Mouse (Mus musculus) spleen, embryonic (tissue): Measurements from ENCODE around the gene Slc22a17.

Experiments
- CTCF ChIA-PET: fragments of 350-600 bp; sonication (Branson Sonifier 250); formaldehyde crosslinking; loops from one replicate; lab custom pipeline; 2022; lab: Charles Lee

Slc22a17 gene

DNA sequence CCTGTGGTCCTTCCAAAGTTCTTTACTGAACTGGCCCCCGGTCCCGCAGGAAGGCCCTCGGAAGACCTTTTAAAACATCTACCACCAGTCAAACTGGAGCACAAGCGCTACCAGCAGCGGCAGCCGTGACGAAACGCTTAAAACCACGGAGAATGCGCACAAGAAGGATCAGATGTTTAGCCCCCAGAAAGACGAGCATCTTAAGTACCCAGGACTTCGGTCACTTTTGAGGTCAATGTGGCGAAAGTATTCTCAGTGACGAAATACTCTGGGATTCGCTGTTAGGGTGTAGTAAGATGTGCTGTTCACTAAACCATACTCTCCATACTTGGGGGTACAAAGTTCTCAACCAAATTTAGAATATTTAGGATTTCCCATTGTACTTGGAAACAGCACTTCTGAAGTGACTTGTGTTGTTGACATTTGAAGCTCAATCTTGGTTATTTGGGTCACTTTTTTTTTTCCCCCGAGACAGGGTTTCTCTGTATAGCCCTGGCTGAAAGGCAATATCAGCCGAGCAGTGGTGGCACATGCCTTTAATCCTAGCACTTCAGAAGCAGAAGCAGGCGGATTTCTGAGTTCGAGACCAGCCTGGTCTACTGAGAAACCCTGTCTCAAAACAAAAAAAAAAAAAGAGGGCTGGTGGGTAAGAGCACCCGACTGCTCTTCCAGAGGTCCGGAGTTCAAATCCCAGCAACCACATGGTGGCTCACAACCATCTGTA is 48.5 kb downstream of the Slc22a17 start:
- CTCF ChIA-PET = no interaction called here

DNA sequence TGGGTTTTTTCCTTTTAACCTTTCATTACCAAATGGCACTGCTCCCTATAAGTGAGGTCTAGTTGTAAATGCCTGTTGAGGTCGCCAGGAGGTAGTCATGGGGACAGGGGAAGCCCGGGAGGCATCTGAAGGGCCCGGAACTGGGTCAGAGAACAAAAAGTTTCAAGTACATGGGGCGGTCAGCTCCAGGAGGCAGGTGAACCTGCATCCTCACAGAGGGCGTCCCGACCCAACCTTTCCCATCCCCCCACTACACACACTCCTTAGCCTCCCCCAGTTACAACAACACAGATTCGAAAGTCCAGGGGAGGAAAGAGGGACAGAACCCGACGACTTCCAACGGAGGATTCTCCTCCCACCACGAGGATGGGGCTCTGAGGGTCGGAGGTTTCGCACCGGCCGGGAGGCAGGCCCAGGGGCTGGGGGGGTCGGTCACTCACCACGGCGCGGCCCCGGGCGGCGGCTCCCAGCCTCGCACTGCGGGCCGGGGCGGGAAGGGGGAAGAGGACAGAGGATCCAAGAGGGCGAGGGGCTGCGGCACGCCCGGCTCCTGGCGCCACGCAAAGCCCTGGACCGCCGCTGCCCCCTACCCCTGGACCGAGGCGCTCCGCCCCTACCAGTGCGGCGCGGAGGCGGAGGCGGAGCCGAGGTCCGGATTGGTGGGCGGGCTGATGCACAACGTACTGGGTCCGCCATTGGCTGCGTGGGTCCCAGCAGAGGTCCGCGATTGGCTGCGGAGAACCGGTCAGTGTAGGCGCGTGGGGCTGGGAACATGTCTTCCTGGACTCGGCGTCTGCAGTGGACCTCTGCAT is 49.2 kb downstream of the Slc22a17 start:
- CTCF ChIA-PET = no interaction called here

DNA sequence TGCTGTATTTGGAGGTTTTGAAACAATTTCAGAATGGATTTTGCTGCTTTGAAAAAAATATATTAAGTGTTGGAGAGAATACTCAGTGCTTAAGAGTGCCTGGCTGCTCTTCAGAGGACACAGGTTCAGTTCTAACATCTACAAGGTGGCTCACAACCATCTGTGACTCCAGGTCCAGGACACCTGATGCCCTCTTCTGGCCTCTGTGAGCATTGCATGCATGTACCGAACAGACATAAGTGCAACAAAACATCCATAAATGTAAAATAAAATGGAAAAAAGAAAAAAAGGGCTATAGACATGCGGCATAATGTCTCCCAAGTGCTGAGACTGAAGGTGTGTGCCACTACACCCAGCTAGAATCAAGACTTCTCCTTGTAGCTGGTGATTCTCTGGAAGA is 52.4 kb downstream of the Slc22a17 start:
- CTCF ChIA-PET = interaction anchor here (0.7 kb wide), 1 partner anchor 518 kb away, joined by 3 read pairs; no protein-coding TSS in a partner anchor

- CTCF ChIA-PET = no interaction called here
Observed at GRCm38 (mm10) chr14:54857891-54858290, 55.0 kb downstream of the Slc22a17 start.

DNA sequence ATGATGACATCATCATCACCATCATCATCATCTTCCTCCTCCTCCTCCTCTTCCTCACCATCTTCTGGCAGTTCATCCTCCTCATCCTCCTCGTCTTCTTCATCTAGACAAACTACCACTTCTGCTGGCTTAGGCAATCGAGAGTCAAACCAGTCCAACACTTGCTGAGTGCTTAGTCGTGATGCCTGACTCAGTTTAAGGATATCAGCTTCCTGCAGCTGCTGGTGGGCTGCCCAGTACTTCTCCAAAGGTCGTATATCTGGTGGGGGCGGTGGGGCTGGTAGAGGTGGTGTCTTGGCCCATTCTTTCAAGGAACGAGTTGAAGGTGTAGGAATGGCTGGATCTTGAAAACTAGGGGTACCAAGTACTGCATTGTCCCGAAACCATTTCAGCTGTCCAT is 56.2 kb downstream of the Slc22a17 start:
- CTCF ChIA-PET = no interaction called here
